Mouse (Mus musculus): Measurements from ENCODE around the gene Sorbs1. TPM values are rescaled to one million over a fixed set of nuclear protein-coding genes. Genes with fewer than 3 reads are reported as not detected.
A peak's percentile ranks its signal among the peaks of the same experiment; 100 is the strongest.

The Sorbs1 gene
- polyA plus RNA-seq, 1 experiment from 2014 or later: 84.6 TPM

- Histone ChIP-seq H3K9me3 (replicated peaks; ENCODE audit: control insufficient read depth, low read length, poor library complexity, severe bottlenecking) (no peaks in the 10 kb centered on the region), H3K4me3 (ENCODE audit: low read depth, low read length) (no peak overlapping the region), H3K9ac (ENCODE audit: low read depth, low read length) (no peak overlapping the region), H3K27me3 (ENCODE audit: control insufficient read depth, insufficient read depth, low read depth, low read length) (no peaks in the 10 kb centered on the region), H3K4me2 (ENCODE audit: low read length) (no peak overlapping the region), H3K27ac (ENCODE audit: low read length) (peak overlapping the region; percentile 30; the same call in 1 of the 2 replicates), H3K36me3 (ENCODE audit: control insufficient read depth, insufficient read depth, low read length) (no peaks in the 10 kb centered on the region), H3K4me1 (ENCODE audit: control insufficient read depth, insufficient read depth, low read length) (peaks cover 10% of the 10 kb centered on the region)
- WGBS: 75% methylated on average over 10 of the region's 10 CpGs
- no peak for ATAC-seq
These were observed 35.4 kb downstream of the Sorbs1 start for GRCm38 (mm10) chr19:40478161-40478575.

- H3K27ac ChIP-seq (ENCODE audit: low read length): no peak overlapping the region
- H3K9ac ChIP-seq (ENCODE audit: low read depth, low read length): no peak overlapping the region
- no peaks in the 10 kb centered on the region for H3K9me3 ChIP-seq (replicated peaks; ENCODE audit: control insufficient read depth, low read length, poor library complexity, severe bottlenecking)
- no peak overlapping the region for H3K4me2 ChIP-seq (ENCODE audit: low read length)
- WGBS: 64% methylated on average over 5 of the region's 5 CpGs
- no peaks in the 10 kb centered on the region for H3K36me3 ChIP-seq (ENCODE audit: control insufficient read depth, insufficient read depth, low read length)
- H3K4me3 ChIP-seq (ENCODE audit: low read depth, low read length): no peak overlapping the region
- H3K27me3 ChIP-seq (ENCODE audit: control insufficient read depth, insufficient read depth, low read depth, low read length): no peaks in the 10 kb centered on the region
- H3K4me1 ChIP-seq (ENCODE audit: control insufficient read depth, insufficient read depth, low read length): peaks cover 10% of the 10 kb centered on the region
- no peak for ATAC-seq
These were observed 36.1 kb downstream of the Sorbs1 start for GRCm38 (mm10) chr19:40477445-40477941.

- 86% methylated on average over 4 of the region's 4 CpGs for WGBS
- Histone ChIP-seq H3K9ac (ENCODE audit: low read depth, low read length) (no peak overlapping the region), H3K4me2 (ENCODE audit: low read length) (no peak overlapping the region), H3K27ac (ENCODE audit: low read length) (no peak overlapping the region), H3K27me3 (ENCODE audit: control insufficient read depth, insufficient read depth, low read depth, low read length) (no peaks in the 10 kb centered on the region), H3K9me3 (replicated peaks; ENCODE audit: control insufficient read depth, low read length, poor library complexity, severe bottlenecking) (no peaks in the 10 kb centered on the region), H3K36me3 (ENCODE audit: control insufficient read depth, insufficient read depth, low read length) (no peaks in the 10 kb centered on the region), H3K4me3 (ENCODE audit: low read depth, low read length) (no peak overlapping the region), H3K4me1 (ENCODE audit: control insufficient read depth, insufficient read depth, low read length) (peaks cover 10% of the 10 kb centered on the region)
- ATAC-seq: no peak
These were observed 37.1 kb downstream of the Sorbs1 start for GRCm38 (mm10) chr19:40476491-40476890.

- H3K27me3 ChIP-seq (ENCODE audit: control insufficient read depth, insufficient read depth, low read depth, low read length): no peaks in the 10 kb centered on the region
- H3K4me2 ChIP-seq (ENCODE audit: low read length): no peak overlapping the region
- H3K9ac ChIP-seq (ENCODE audit: low read depth, low read length): no peak overlapping the region
These were observed 41.9 kb downstream of the Sorbs1 start for GRCm38 (mm10) chr19:40471526-40472245.

GRCm38 (mm10) chr19:40469792-40470191 is 43.8 kb downstream of the Sorbs1 start:
- H3K4me3 ChIP-seq (ENCODE audit: low read depth, low read length): no peak overlapping the region
- peaks cover 5% of the 10 kb centered on the region; the same call in 1 of the 2 replicates for H3K4me1 ChIP-seq (ENCODE audit: control insufficient read depth, insufficient read depth, low read length)
- WGBS: 81% methylated on average over 5 of the region's 5 CpGs
- no peak overlapping the region for H3K9ac ChIP-seq (ENCODE audit: low read depth, low read length)
- no peaks in the 10 kb centered on the region for H3K36me3 ChIP-seq (ENCODE audit: control insufficient read depth, insufficient read depth, low read length)
- H3K27ac ChIP-seq (ENCODE audit: low read length): no peak overlapping the region
- no peaks in the 10 kb centered on the region for H3K9me3 ChIP-seq (replicated peaks; ENCODE audit: control insufficient read depth, low read length, poor library complexity, severe bottlenecking)
- no peaks in the 10 kb centered on the region for H3K27me3 ChIP-seq (ENCODE audit: control insufficient read depth, insufficient read depth, low read depth, low read length)
- ATAC-seq: no peak
- H3K4me2 ChIP-seq (ENCODE audit: low read length): no peak overlapping the region

More at GRCm38 (mm10) chr19:40471526-40472245, 41.9 kb downstream of the Sorbs1 start:
- ATAC-seq: no peak
- WGBS: 72% methylated on average over 10 of the region's 10 CpGs
- peak overlapping the region; percentile 41; the same call in 1 of the 2 replicates for H3K27ac ChIP-seq (ENCODE audit: low read length)
- H3K4me1 ChIP-seq (ENCODE audit: control insufficient read depth, insufficient read depth, low read length): peaks cover 3% of the 10 kb centered on the region; the same call in 1 of the 2 replicates
- H3K9me3 ChIP-seq (replicated peaks; ENCODE audit: control insufficient read depth, low read length, poor library complexity, severe bottlenecking): no peaks in the 10 kb centered on the region
- H3K4me3 ChIP-seq (ENCODE audit: low read depth, low read length): no peak overlapping the region
- no peaks in the 10 kb centered on the region for H3K36me3 ChIP-seq (ENCODE audit: control insufficient read depth, insufficient read depth, low read length)

GRCm38 (mm10) chr19:40468308-40468707 is 45.3 kb downstream of the Sorbs1 start:
- no peak overlapping the region for H3K27ac ChIP-seq (ENCODE audit: low read length)
- 95% methylated on average over 3 of the region's 3 CpGs for WGBS

GRCm38 (mm10) chr19:40467810-40468209 is 45.8 kb downstream of the Sorbs1 start:
- WGBS: 87% methylated on average over 9 of the region's 9 CpGs

More at GRCm38 (mm10) chr19:40468308-40468707, 45.3 kb downstream of the Sorbs1 start:
- no peak overlapping the region for H3K4me2 ChIP-seq (ENCODE audit: low read length)
- no peak overlapping the region for H3K4me3 ChIP-seq (ENCODE audit: low read depth, low read length)
- no peak overlapping the region for H3K9ac ChIP-seq (ENCODE audit: low read depth, low read length)
- H3K9me3 ChIP-seq (replicated peaks; ENCODE audit: control insufficient read depth, low read length, poor library complexity, severe bottlenecking): no peaks in the 10 kb centered on the region
- H3K4me1 ChIP-seq (ENCODE audit: control insufficient read depth, insufficient read depth, low read length): peaks cover 5% of the 10 kb centered on the region; the same call in 1 of the 2 replicates
- H3K27me3 ChIP-seq (ENCODE audit: control insufficient read depth, insufficient read depth, low read depth, low read length): no peaks in the 10 kb centered on the region
- ATAC-seq: no peak
- no peaks in the 10 kb centered on the region for H3K36me3 ChIP-seq (ENCODE audit: control insufficient read depth, insufficient read depth, low read length)

GRCm38 (mm10) chr19:40465339-40465738 is 48.2 kb downstream of the Sorbs1 start:
- ATAC-seq: no peak
- H3K36me3 ChIP-seq (ENCODE audit: control insufficient read depth, insufficient read depth, low read length): no peaks in the 10 kb centered on the region
- H3K9me3 ChIP-seq (replicated peaks; ENCODE audit: control insufficient read depth, low read length, poor library complexity, severe bottlenecking): no peaks in the 10 kb centered on the region
- 26% methylated on average over 3 of the region's 3 CpGs for WGBS
- H3K27ac ChIP-seq (ENCODE audit: low read length): no peak overlapping the region
- H3K4me1 ChIP-seq (ENCODE audit: control insufficient read depth, insufficient read depth, low read length): peaks cover 14% of the 10 kb centered on the region; the same call in 1 of the 2 replicates
- no peaks in the 10 kb centered on the region for H3K27me3 ChIP-seq (ENCODE audit: control insufficient read depth, insufficient read depth, low read depth, low read length)
- no peak overlapping the region for H3K9ac ChIP-seq (ENCODE audit: low read depth, low read length)
- no peak overlapping the region for H3K4me2 ChIP-seq (ENCODE audit: low read length)
- H3K4me3 ChIP-seq (ENCODE audit: low read depth, low read length): no peak overlapping the region

More at GRCm38 (mm10) chr19:40467810-40468209, 45.8 kb downstream of the Sorbs1 start:
- Histone ChIP-seq H3K36me3 (ENCODE audit: control insufficient read depth, insufficient read depth, low read length) (no peaks in the 10 kb centered on the region), H3K9me3 (replicated peaks; ENCODE audit: control insufficient read depth, low read length, poor library complexity, severe bottlenecking) (no peaks in the 10 kb centered on the region), H3K27me3 (ENCODE audit: control insufficient read depth, insufficient read depth, low read depth, low read length) (no peaks in the 10 kb centered on the region), H3K4me1 (ENCODE audit: control insufficient read depth, insufficient read depth, low read length) (peaks cover 6% of the 10 kb centered on the region; the same call in 1 of the 2 replicates), H3K4me2 (ENCODE audit: low read length) (no peak overlapping the region), H3K9ac (ENCODE audit: low read depth, low read length) (no peak overlapping the region), H3K27ac (ENCODE audit: low read length) (no peak overlapping the region), H3K4me3 (ENCODE audit: low read depth, low read length) (no peak overlapping the region)
- no peak for ATAC-seq

GRCm38 (mm10) chr19:40464408-40464807 is 49.2 kb downstream of the Sorbs1 start:
- no peaks in the 10 kb centered on the region for H3K36me3 ChIP-seq (ENCODE audit: control insufficient read depth, insufficient read depth, low read length)
- no peak overlapping the region for H3K27ac ChIP-seq (ENCODE audit: low read length)
- peaks cover 14% of the 10 kb centered on the region; the same call in 1 of the 2 replicates for H3K4me1 ChIP-seq (ENCODE audit: control insufficient read depth, insufficient read depth, low read length)
- 94% methylated on average over 9 of the region's 9 CpGs for WGBS
- H3K9me3 ChIP-seq (replicated peaks; ENCODE audit: control insufficient read depth, low read length, poor library complexity, severe bottlenecking): no peaks in the 10 kb centered on the region
- no peak overlapping the region for H3K9ac ChIP-seq (ENCODE audit: low read depth, low read length)
- H3K27me3 ChIP-seq (ENCODE audit: control insufficient read depth, insufficient read depth, low read depth, low read length): no peaks in the 10 kb centered on the region
- no peak overlapping the region for H3K4me3 ChIP-seq (ENCODE audit: low read depth, low read length)
- ATAC-seq: no peak
- no peak overlapping the region for H3K4me2 ChIP-seq (ENCODE audit: low read length)

Data from midbrain, embryonic 16.5 days (tissue).